Mouse (Mus musculus): ENCODE data around the gene Dhodh.

GRCm38 (mm10) chr8:109609153-109609502, 655 bp upstream of the Dhodh start:
- TF ChIP-seq CTCF (IDR thresholded peaks at IDR 0.05; ENCODE audit: extremely low read depth, insufficient read depth, insufficient read length, insufficient replicate concordance) (no peak), POLR2A (IDR thresholded peaks at IDR 0.05; ENCODE audit: low read depth, low read length) (no peak)

All from spleen, adult 2 months (tissue).